Mouse (Mus musculus) cerebellum, adult 11 months (tissue): ENCODE measurements at regions not wholly inside any gene's neighbourhood (a gene's known extent, or its start where the extent isn't known, plus 50 kb on each side); places are given as distances from the start of the nearest gene placed in this dataset.
A peak's percentile ranks its signal among the peaks of the same experiment; 100 is the strongest.
"Not testable (repeated sequence)": the region's sequence is repeated elsewhere in the genome, so short reads cannot be mapped to it uniquely, and the experiment has no call there.

Experiments
- DNase-seq: peaks from one replicate; pipeline ENCODE4 v3.0.0; 2022

DNA sequence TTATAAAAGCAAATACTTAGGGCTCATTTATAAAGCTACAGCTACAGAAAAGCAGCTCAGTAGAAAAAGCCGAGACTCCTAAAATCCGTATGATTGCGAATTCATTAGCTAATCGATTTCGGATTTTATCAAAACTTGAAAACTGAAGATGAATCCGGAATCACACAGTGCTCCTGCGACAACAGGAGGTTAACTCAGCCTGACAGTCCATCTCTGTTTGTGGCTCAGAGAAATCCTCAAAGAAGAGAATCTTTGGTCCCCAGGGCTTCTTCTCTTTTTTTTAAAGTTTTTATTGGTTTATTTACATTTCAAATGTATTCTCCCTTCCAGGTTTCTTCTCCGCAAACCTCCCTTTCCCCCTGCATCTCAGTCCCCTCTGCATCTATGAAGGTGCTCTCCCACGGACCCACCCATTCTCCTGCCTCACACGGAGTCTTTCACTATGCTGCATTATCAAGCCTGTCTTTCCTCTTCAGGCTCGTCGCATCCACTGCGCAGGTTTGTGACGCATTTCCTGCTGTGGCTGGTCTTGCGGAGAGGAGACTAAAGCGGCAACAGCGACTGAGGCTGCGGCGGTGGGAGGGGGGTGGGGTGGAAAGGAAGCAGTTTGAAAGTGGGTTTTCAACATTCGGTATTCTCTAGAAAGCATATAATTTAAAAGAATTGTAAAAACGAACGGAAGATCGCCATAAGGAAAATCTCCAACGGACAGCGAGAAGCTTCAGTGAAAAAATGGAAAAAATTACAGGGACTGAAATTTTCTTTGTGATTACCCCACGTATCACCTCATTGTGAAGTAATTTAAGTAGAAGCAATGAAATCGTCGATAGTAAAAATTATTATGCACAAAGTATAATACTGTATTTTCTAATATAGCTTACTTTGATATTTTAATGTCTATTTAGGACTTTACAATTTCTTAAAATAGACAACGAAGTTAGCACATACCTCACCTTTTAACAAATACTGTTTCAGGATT lies 482.5 kb upstream of the Snrpn start:
- peak; percentile 31 for DNase-seq

DNA sequence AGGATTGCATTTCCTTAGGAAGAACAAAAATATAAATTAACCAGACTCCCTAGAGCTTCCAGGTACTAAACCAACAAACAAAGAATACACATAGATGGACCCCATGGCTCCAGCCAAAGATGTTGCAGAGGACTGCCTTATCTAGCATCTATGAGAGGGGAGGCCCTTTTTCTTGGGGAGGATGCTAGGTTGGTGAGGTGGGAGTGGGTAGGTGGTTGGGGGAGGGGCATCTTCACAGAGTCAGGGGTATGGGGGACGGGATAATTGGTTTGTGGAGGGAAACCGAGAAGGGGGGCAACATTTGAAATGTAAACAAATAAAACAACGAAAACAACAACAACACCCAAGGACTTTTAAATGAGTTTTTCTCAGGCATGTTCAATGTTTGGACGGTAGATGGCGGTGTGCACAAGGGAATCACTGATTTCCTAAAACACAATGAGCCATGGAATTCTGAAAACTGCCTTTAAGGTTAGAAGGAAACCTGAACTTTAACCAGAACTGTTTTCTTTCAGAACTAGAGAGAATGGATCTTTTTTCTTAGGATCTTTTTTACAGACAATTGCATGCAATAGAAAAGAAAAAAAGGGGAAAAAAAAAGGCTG lies 477.2 kb upstream of the Snrpn start:
- DNase-seq, result not testable (repeated sequence)
